Mouse (Mus musculus) lung, postnatal 14 days (tissue): Measurements from ENCODE around the gene Etl4.
A peak's percentile ranks its signal among the peaks of the same experiment; 100 is the strongest.

Source experiments
- DNase-seq: peaks from one replicate; pipeline ENCODE4 v3.0.0; 2021

Gene Etl4

DNA sequence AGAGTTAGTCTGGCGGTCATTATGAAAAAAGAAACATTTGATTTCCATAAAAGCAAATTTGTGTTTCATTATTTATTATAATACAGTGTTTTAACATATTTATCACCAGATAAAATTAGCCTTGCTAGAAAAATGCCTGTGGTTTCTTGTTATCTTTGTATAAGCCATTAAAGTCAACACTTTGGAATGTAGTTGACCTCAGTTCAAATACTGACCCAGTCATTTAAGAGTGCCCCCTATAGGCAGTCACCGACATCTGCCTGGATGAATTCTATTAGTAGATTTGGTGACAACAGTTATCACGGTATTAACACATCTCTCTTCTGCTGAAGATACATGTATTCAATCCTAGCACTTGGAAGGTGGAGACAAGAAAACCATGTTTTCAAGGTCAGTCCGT is 536.6 kb downstream of the Etl4 start:
- DNase-seq = no peak

DNA sequence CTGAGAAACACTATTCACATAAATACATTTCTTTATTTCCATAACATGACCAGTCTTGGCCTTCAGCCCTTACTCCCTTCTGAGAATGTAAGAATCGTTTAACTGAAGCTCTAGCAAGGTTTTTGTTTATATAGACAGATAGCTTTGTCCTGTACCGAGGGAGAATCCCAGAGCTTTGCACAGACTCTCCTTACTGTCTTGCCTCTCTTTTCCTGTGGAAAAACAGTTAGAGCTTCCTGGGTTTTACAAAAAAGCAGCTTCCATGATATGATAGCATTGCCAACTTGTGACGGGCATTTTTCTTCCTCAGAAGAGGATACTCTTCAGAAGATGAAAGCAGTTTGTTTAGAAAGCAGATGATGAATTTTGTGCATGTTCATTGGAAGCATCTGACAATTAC is 541.4 kb downstream of the Etl4 start:
- DNase-seq = peak; percentile 10

DNA sequence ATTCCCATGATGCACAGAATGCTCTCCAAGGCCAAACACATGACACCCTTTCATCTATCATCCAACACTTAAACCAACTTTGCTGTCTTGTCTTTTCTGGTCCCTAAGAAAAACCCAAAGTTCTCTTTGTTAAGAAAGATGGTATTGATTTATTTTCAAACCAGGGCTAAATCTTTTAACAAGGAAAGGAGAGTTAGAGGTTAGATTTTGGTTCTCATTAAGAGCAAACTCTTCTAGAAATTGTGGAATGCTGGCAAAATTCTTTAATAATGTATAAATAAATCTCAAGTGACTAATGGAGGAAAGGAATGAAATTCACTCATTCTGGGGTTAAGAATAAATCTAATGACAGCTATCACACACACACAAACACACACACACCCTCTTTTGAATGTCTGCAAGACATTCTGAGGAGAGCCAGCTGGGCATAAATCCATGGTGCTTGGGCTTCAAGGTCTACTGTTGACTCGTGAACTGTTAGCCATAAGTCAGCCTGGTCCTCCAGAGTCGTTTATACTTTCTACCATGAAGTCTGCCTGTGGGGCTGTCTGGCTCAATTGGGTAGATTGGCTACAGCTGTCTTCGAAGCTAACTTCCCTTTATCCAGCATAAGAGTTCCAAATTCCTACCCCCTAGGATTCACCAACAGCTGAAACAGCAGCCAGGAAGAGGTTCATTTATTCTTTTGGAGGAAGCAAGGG is 544.1 kb downstream of the Etl4 start:
- no peak for DNase-seq

DNA sequence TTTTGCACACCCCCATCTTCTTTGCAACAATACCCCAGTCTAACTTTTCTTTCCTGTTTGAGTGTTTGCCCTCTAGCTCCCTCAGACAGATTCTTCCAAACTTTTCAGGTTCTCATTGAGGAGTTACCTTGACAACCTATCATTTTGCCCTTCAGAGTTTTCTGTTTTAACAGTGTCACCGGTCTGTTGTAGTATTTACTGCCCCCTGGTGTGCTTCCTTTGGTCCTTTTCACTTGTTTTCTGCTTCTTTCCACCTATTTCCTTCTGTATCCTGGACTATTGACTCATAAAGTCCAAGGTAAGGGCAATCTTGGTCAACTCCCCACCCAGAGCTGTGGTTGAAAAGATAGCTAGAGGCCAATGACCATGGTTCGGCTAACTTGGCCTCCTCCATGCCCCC is 569.6 kb downstream of the Etl4 start:
- no peak for DNase-seq

DNA sequence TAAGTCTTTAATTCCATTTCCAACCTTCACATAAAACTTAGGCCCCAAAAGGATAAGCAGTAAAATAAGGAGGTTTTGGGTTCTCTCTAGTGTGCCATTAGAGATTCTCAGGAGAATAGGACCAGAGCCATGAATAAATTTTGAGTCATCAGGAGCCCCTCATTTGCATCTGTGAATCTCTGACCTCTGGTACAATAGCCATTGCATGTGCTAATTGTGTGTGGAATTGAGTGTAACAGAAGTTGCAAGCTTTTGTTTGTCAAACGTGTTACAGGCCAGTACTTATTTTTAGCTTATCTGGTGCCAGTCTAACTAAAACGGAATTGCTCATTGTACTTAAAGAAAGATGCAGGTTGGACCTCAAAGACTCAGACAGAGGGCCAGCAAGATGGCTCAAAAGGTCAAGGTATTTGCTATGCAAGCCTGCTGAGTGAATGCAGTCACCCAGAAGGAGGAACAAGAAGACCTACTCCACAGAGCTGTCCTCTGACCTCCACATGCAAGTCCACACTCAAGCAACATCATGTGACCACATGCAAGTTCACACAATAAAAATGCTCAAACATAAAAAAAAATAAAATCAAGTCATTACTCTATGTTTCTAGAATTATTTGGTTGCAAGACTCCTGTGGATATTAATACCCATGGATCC is 576.7 kb downstream of the Etl4 start:
- no peak for DNase-seq

DNA sequence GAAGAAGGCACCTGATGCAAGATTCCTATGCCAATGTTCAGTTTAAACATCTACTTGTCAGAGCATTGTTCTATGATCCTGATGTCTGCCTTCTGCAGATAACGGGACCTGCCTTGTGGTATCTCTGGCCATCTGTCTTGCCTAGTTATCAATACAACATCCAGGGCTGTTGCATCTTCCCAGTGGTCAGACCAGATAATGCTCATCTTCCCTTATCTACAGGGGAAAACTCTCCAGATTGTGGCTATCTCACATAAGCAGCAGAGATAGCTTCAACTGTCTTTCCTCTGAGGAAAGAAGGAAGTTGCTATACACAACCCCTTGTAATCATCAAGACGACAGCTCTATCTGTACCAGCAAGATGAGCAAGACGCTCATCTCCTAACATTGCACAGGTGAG is 579.5 kb downstream of the Etl4 start:
- DNase-seq = no peak

DNA sequence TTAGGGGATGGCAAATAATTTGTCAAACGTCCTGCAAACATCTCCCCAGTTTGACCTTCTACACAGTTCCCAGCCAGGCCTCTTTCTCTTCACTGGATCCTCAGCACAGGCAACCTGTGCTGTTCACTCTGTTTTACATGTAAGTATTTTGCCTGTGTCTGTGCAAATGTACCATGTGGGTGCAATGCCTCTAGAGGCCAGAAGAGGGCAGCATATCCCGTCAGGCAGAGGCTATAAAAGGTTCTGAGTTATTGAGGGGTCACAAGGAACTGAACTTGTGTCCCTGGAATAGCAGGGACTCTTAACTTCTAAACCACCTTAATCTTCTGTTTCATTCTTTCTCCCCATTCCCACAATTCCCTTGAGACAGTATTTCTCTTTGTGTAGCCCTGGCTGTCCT is 582.5 kb downstream of the Etl4 start:
- DNase-seq = no peak

DNA sequence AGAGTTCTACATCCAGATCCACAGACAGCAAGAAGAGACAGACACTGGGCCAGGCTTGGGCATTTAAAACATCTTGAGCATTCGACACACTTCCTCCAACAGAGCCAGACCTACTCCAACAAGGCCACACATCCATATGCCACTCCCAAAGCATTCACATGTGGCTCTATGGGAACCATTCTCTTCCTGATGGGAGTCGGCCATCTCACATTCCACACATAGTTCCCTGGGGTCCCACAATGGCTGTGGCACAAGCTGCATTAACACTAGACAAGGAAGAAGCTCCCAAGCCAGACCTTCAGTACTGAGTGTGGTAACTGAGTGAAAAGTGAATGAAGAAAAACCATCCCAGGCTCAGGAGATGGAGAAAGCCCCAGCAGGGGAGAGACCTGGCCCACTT is 584.2 kb downstream of the Etl4 start:
- DNase-seq = no peak

DNA sequence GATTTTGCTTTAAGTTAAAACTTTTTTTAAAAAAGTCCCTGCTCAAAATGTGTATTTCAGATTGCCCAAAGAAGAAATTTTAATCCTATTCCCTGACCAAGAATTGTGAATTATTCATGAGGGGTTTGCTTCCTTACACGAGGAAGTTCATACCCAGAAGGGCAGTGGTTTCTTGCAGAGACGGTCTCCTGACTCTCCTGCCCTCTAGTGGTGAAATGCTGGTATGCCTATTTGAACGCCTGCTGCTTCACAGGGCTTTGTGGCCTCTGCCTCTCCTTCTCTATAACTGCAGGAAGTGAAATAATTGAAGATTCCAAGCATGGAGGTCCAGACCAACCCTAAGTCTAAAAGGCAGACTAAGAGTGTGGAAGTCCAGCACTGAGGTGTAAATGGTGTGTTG is 585.1 kb downstream of the Etl4 start:
- peak; percentile 81 for DNase-seq

DNA sequence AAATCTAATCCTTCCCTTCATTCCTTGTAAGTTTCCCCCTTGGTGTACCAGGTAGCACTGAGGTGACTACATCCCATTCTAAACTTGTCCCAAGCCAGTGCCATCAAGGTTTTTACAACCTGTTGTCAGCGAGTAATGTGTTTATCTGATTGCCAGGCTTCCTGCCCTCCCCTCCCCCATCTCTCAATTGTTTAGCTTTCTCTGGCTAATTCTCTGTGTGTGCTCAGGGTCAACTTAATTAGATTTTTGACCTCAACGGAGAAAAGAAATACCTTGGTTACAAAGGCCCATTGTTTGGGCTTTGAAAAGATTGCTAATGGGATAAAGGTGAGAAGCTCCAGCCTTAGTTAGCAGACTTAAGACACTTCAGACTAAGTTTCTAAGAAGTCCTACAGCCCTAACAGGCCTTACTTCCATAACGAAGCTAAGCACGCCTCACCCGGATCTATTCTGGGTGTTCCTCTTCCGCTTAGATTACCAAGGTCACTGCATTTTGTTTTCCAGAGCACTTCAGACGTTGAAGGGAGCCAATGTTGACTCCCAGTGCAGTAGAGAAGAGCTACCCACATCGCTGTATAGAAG is 586.7 kb downstream of the Etl4 start:
- DNase-seq = no peak

DNA sequence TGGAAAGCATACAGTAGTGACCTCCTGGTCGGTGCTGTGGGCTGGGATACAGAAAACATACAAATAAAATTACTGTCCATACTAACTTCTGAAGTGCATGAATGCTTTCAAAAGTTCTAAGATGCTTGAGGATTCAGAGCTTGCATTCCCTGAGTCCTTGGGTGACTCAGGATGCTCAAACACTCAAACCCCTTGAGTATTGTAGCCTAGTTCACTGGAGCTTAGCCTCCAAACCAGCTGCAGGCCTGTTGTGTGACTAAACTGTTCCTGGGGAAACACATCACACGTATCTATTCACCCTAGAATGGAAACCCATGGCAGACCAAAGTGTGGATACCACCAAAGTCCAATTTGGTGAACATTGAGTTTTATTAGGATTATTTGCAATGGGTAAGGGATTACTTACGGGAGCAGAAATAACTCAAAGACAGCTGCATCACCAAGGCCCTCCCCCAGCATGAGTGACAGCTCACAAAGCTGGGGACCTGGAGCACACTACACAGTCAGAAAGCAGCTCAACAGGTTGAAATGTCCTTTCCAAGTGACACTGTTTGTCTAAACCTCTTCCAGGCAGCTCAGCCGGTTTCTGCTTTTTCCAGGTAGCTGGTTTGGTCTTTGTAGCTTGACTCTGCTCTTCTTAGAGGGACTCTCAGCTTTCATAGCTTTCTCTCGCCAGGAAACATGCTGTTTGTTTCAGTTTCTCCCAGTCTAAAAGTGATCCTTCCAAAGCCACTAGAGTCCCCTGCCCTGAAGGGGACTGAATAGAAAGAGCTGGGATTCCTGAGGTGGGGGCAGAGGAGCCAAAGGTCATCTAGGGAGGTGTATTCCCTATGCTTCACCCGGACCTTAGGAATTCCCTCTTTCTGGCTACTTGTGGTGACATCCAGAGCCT is 598.5 kb downstream of the Etl4 start:
- no peak for DNase-seq

DNA sequence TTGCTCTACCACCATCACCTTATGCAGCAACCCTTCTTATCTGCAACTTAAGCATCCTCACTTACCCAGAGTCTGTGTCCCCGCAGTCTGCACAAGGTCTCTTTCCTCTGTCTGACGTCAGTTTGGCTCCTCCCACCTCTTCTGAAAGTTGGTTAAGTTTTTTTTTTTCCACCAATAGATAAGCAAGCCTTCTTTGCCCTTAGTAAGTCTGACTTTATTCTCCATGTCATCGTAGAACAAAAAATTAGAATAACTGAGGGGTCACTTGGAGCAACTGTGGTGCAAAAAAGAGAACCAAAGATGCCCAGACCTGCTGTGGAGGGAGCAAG is 599.1 kb downstream of the Etl4 start:
- DNase-seq = no peak

DNA sequence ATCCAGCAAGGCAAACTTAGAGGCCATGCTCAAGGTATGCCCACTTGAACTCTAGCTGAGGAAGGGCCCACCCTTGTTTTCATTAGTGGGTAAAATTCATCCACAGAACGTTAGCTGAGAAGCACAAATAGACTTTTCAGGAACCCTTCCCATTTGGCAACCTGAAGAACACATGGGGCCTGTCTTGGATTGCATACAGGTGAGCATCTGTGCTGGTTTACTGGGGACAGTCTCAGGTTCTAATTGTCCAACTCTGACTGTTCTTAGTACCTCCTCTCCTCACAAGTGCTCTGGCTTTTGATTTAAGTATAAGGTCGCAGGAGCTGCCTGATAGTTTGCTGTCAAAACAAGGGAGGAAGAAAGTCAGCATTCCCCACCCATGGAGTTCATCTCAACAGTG is 600.5 kb downstream of the Etl4 start:
- no peak for DNase-seq

DNA sequence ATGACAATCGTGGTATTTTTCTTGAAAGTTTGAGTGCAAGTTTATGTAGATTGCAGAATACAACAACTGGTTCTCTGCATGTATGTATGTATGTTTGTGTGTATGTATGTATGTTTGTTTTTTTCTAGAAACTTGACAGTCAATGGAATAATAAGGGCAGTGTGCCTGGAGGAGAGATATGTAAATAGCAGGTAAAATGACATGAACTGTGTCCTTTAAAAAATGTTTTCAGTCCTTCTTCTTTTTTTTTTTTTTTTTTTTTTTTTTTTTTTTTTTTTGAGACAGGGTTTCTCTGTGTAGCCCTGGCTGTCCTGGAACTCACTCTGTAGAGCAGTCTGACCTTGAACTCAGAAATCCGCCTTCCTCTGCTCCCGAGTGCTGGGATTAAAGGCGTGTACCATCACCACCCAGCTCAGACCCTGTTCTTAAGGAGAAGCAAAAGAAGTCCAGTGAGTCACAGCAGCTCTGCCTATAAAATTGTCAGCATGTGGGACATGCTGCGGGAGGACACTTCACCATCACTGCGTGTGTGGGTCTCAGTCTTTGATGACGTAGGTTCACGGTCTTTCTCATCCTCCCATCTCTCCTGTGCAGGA is 606.8 kb downstream of the Etl4 start:
- DNase-seq = no peak

DNA sequence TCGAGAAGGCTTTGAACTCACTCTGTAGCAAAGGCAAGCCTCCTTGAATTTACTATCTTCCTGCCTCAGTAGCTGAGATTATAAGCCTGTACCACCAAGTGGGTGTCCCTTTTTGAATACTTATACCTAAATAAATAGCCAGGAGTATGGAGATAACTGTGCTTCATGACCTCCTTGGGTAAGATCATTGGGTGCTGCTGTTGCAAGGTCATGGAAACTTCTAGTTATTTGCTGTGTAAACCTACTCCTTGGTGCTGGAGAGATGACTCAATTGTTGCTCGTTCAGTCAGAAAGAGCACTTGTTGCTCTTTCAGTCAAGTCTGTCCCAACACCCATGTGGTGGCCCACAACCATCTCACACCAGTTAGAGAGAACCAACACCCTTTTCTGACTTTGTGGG is 608.3 kb downstream of the Etl4 start:
- no peak for DNase-seq

DNA sequence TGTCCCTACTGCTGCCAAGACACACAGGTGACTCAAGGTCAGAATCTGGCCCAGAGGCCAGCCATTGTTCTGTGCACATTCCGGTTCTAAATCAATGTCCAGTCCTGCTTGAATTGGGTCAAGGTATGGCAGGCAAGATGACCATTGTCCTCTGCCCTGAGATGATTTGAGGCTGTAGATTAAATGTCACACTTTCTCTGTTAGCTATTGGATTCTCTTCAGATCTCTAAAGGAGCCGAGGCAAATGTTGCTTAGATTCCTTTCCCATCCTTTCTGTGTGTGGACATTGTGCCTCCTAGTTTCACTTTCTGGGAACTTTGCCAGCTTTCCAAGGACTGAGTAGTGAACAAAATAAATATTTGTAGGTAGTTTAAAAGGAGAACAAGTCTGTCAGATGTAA is 608.9 kb downstream of the Etl4 start:
- DNase-seq = peak; percentile 45

DNA sequence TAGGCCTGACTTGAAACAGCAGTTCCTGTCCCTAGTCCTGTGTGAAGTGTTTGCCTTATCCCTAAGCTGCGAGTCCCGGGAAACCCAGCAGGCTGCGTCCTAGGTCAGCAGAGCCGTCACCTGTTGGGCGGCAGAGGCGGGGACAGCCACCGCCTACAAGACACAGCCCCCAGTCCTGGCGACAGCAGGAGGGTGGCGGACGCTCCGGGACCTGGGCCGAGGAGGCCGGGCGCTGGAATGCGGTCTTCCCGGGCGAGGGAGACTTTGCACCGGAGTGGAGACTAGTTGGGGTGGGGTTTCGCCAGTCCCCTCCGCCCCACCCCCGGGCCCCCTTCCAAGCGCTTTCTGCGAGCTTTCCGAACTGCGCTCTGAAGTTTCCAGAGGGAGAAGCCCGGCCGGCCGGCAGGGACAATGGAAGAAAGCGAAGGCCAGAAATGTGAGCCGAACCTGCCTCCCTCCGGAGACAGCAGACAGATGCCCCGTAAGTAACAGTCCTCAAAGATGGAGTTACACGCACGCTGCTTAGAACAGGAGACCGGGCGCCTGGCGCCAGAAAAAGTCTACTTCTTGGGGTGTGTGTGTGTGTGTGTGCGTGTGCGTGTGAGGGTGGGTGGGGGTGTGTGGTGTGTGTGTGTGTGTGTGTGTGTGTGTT is 610.0 kb downstream of the Etl4 start:
- peak; percentile 75 for DNase-seq

DNA sequence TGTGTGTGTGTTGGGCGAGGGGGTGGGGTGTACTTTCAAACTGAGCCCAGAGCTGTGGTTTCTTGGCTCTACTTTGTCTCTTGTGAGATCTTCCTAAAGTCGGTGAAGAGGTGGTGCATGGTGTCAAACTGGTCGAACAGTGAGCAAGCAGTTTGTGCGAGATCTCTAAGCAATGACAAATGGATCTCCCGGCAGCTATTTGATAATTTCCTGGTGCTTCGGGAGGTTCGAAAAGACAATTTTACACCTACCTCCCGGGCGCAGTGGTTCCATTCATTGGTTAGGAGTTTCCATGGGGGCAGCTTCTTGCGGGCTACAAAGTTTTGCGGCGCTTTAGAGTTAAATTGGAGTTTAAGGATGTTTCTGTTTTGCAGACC is 610.5 kb downstream of the Etl4 start:
- no peak for DNase-seq

DNA sequence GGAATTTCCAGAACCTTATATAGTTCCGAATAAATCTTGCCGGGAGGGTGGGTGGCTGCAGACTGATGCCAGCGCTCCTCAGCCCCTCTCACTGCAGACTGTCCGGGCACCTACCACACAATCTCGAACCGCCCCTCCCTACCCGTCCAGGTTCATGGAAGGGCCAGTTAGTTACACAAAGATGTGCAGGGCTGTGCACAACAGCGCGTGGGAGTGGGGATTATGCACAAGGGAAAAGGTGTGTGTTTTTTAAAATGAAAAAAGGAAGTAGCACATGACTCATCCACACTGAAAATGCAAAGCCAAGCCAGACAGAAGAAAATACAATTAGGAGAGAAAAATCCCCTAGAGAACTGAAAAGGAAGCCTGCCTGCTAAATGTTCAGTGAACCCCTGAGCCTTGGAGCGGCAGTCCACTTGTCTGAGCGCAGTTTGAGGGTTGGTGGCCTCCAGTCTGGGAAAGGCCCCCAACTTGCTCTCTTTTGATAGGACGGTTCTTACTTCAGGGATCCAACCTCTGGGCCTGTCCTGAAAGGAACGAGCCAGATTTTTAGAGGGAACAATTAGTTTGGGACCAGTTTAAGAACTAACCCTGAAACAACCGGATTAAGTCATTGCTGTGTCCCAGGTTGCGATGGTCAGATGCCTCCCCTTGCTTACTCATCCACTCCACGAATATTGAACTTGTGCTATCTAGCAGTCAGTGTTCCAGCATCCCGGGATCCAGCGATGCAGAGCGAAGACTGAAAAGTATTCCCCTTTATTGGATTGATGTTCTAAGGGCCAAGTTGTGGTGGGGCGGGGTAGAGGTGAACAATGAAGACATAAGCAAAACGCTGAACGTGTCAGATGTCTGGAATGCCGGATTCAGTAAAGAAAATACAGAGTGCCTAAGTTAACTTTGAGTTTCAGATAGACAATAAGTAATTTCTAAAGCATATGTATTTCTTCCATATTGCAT is 611.3 kb downstream of the Etl4 start:
- no peak for DNase-seq

DNA sequence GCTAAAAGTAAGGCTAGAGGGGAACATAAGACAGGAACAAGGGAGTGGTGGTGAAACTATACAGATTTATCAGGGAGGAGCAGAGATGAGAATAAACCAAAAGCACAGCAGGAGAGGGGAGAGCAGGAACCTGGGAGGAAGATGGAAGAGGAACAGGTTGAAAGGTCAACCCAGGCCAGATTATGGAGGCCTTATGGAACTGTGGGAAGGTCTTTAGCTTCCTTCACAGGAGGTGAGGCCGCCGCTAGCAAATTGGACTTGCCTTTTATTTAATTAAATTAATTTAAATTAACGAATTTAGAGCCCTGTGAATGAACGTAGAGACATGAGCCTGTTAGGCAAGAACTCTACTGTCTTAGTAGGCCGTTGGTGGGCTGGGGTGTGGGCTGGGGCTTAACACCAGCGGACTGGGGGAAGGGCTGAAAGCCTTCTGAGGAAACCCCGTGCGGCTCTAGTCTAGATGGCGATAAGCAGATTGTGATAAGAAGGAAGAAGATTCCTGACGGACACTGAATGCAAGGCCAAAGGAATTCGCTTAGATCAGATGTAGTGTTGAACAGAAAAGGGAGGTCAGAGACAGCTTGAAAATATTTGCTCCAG is 612.2 kb downstream of the Etl4 start:
- DNase-seq = no peak

DNA sequence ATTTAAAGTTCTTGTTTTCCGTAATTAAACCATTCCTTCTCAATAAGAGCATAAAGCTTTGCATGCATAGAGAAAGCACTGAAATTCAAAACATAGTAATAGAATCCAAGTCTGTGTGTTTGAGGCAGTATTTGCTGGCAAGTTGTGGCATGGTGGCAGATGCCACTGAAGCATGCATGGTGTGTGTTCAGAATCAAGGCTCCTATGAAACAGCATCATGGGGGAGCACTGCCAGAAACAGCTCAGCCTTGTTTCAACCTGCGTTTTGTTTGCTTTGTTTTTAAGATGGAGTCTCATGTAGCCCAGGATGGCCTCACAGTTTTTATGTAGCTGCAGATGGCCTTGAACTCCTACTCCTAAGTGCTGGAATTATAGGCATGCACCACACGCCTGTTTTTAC is 614.1 kb downstream of the Etl4 start:
- DNase-seq = no peak
